Mouse (Mus musculus): ENCODE data around the gene Blnk.

Gene Blnk

GRCm38 (mm10) chr19:40994057-40994585, at the start of gene Blnk:
Gene Blnk, minus strand, starts transcription at chr19:40994535.
- peak; percentile 64 for DNase-seq (ENCODE audit: low read depth, low spot score)

DNA sequence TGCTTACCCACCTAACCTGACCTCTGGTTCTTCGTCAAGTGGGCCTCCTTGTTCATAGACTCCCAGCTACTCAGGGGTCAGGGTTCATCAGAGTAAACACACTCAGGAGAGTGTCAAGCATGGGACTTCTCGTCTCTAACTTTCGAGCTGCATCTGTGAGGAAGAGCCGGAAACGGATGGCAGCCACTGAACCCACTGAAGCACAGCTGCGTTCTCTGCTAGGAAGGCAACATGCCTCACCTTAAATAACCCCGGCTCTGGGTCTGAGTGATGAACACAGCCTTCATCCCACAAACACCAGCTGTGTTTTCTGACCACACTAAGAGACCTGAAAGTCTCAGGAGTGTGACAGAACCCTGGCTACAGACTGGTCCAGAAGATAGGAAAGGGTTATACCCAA, 44.8 kb upstream of the Blnk start:
- DNase-seq (ENCODE audit: low read depth, low spot score), result no peak

DNA sequence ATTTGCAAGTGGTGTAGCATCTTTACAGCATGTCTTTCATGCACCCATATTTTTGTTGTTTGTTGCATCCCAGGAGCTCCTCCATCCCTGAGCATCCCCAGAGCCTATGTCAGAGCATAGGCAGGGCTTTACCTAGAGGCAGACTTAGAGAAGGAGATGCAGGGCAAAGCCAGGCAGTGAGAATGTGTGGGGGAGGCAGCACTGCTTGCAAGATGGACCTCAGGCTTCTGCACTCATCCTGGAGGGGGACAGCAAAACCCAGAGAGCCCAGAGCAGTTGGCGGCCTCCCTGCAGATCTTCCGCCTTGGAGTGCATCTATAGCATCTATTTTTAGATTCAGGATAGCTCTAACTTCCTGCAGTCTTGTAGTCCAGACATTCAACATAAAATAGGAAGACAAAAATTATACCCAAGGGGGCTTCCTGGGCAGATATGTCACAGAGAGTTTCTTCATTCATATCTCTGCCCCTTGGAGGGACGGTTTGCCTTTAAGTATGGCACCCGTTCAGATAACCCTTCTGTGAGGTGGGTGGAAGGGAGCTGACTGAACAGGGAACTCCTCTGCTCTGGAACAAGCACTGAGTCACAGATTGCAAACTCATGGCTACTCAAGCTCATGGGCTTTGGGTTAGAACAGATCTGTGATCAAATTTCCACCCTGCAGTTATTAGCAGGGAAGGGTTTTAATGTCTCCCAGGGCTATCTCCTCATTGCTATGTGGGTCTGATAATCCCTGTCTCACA, 41.6 kb upstream of the Blnk start:
- DNase-seq (ENCODE audit: low read depth, low spot score), result no peak

DNA sequence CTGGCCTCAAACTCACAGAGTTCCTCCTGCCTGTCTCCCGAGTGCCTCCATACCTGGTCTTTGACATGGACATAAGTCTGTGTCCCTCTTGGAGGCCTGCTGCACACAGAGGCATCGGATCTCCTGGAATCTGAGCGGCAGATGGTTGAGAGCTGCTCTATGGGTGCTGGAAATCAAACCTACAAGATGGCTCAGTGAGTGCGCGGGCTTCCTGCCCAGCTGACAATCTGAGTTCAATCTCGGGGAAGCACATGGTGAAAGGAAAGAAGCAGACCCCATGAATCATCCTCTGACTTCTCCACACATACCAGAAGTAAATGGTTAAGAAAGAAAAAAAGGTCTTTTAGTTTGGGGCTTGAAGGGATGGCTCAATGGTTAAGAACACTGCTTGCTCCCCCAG, 37.5 kb upstream of the Blnk start:
- DNase-seq (ENCODE audit: low read depth, low spot score), result no peak

DNA sequence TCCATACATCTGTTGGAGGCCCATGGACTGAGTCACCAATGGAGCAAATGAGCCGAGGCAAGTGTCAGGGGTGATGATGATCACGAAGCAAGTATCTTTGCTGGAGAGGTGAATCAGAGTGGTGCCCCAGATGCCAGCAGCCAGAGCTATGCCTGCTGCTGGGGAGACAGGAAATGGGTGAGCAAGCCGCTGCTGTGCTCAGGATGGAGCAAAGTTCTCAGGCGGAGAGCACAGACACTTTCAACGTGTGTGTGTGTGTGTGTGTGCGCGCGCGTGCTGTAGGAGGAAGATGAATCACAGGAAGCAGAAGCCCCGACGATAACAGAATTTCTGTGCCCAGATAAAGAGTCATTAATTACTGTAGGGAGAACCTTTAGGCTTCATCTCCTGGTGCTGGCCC, 36.7 kb upstream of the Blnk start:
- DNase-seq (ENCODE audit: low read depth, low spot score), result no peak

- DNase-seq (ENCODE audit: low read depth, low spot score), result no peak
These were observed 35.8 kb upstream of the Blnk start for GRCm38 (mm10) chr19:41030161-41030560.

DNA sequence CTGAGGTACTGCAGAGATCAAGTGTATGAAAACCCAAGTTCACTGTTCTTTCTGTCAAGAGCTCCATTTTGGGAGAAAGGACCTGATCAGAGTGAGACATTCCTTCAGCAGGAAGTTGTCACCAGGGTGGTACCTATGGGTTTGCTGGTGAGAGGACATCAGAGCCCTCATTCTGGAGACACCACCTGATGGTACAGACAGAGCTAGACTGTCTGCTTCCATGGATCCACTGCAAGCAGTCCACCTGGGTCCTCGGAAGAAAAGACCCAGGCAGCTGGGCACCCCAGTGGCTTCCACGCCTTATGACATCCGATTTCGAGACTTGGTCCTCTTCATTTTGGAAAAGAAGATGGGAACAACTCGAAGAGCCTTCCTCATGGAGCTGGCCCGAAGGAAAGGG, 34.9 kb upstream of the Blnk start, which contains the start of gene Dntt:
Gene Dntt (plus strand): TSS at position 57 of the 400 bp plus-strand sequence.
- no peak for DNase-seq (ENCODE audit: low read depth, low spot score)

- no peak for DNase-seq (ENCODE audit: low read depth, low spot score)
These were observed 33.3 kb upstream of the Blnk start for GRCm38 (mm10) chr19:41027601-41028000.

GRCm38 (mm10) chr19:41027024-41027423, 32.7 kb upstream of the Blnk start:
- no peak for DNase-seq (ENCODE audit: low read depth, low spot score)

- DNase-seq (ENCODE audit: low read depth, low spot score), result no peak
These were observed 32.2 kb upstream of the Blnk start for GRCm38 (mm10) chr19:41026551-41026950.

- DNase-seq (ENCODE audit: low read depth, low spot score), result no peak
These were observed 27.9 kb upstream of the Blnk start for GRCm38 (mm10) chr19:41022244-41022643.

DNA sequence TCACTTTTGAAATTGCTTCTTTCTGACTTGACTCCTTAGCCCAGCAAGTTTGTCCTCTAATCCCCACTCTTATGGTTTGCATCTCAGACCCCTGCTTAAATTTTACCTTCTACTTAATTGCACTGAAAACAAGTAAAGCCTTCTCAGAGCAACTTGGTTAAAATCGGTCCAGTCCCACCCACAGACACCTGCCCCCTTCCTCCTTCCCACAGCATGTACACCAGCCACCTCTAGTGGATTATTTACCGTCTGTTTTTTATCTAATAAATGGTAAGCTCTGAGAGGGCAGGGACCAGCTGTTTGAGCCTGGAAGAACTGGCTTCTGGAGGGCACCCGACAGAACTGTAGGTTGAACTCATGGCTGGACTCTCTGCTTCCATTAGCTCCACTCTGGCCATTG, 26.2 kb upstream of the Blnk start:
- DNase-seq (ENCODE audit: low read depth, low spot score), result no peak

DNA sequence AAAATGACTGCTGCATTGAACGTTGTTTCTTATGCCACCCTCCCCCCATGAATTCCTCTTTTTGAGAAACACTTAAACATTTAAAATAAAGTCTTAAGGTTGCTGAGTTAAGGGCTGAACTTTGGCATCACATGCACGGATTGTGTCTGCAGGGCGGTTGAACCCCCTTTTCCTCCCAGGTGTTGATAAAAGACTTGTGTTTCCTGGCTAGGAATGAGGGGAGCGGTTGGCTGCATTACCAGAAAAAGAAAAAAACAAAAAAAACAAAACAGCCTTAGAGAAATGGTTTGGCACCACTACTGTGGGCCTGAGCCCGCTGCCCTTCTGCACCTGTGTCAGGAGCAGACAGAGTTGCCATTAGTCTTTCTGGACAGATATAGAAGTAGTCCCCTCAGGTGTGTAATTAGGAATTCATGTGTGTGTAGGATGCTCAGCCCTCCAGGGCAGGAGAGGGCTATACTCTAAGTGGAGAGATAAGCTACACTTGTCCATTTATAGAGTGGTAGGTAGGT, 24.9 kb upstream of the Blnk start:
- DNase-seq (ENCODE audit: low read depth, low spot score), result no peak

DNA sequence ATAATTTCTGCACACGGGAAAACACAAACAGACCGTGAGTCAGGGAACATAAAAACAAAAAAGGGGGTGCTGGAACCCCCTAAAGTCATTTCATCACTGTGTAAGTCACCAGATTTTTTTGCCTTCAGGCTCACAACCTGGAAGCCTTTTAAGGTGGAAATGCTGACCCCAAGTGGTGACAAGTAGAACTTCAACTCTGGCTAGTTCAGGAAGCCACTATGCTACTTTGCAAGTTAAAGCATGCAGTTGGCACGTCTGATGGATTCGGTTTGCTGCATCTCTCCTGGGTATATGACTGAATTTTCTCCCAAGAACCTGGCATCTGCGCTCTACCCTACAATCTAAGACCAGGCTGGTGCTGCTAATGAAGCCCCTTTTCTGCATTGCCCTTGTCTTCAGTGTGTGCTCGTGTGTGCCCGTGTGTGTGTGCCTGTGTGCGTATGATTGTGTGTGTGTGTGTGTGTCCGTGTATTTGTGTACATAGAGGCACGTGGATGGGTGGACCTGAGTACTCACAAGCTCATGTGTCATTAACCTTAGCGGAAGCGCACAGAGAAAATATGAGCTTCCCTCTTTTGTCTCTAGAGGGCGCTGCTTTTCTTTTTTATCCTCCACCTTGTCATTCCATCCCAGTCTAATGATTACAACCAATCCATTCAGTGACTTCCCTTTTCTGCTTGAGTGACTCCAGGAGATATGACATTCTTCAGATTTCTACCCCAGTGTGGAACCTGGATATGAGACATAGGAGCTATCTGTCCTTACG, 21.8 kb upstream of the Blnk start:
- DNase-seq (ENCODE audit: low read depth, low spot score), result no peak

- no peak for DNase-seq (ENCODE audit: low read depth, low spot score)
These were observed 19.7 kb upstream of the Blnk start for GRCm38 (mm10) chr19:41014003-41014402.

- DNase-seq (ENCODE audit: low read depth, low spot score), result no peak
These were observed 19.3 kb upstream of the Blnk start for GRCm38 (mm10) chr19:41013591-41013990.

- no peak for DNase-seq (ENCODE audit: low read depth, low spot score)
These were observed 17.3 kb upstream of the Blnk start for GRCm38 (mm10) chr19:41011676-41012075.

GRCm38 (mm10) chr19:41008674-41009395, 14.5 kb upstream of the Blnk start:
- DNase-seq (ENCODE audit: low read depth, low spot score), result no peak

GRCm38 (mm10) chr19:41007733-41008132, 13.4 kb upstream of the Blnk start:
- no peak for DNase-seq (ENCODE audit: low read depth, low spot score)

- DNase-seq (ENCODE audit: low read depth, low spot score), result no peak
These were observed 13.0 kb upstream of the Blnk start for GRCm38 (mm10) chr19:41007326-41007725.

GRCm38 (mm10) chr19:41006621-41007020, 12.3 kb upstream of the Blnk start:
- DNase-seq (ENCODE audit: low read depth, low spot score), result no peak
